Mouse (Mus musculus) intestine, embryonic 14.5 days (tissue): ENCODE data around the gene Wbp2. TPM values are rescaled to one million over a fixed set of nuclear protein-coding genes. Genes with fewer than 3 reads are reported as not detected.
A peak's percentile ranks its signal among the peaks of the same experiment; 100 is the strongest.

Experiments used
- ATAC-seq: fragments of 200-750 bp; cut with Nextera tagmentation; replicated peaks from 2 replicates; pipeline ENCODE4 v1.8.0; 2017; ENCODE audit warnings: low read depth, moderate number of reproducible peaks, moderate TSS enrichment, moderate library complexity; ENCODE audit not compliant: low FRiP score, low TSS enrichment
- DNase-seq: peaks from one replicate; pipeline ENCODE4 v3.0.0-alpha.2; 2018; ENCODE audit warnings: low spot score
- H3K27ac ChIP-seq: fragments of 300-500 bp; sonication (generic); 2 replicates; pipeline ENCODE4 v1.5.1; 2014; ENCODE audit warnings: low read depth, mild to moderate bottlenecking, control low read depth
- H3K27me3 ChIP-seq: fragments of 300-500 bp; sonication (generic); replicated peaks from 2 replicates; pipeline ENCODE4 v1.6.1; 2014; ENCODE audit warnings: low read length, control low read depth; ENCODE audit not compliant: control insufficient read depth, insufficient read depth
- H3K36me3 ChIP-seq: fragments of 300-500 bp; sonication (generic); 2 replicates; pipeline ENCODE4 v1.6.1; 2014; ENCODE audit warnings: low read length, control low read depth; ENCODE audit not compliant: control insufficient read depth, insufficient read depth
- H3K4me1 ChIP-seq: fragments of 300-500 bp; sonication (generic); replicated peaks from 2 replicates; pipeline ENCODE4 v1.6.1; 2014; ENCODE audit warnings: low read length, control low read depth, mixed read lengths; ENCODE audit not compliant: control insufficient read depth, insufficient read depth
- H3K4me2 ChIP-seq: fragments of 300-500 bp; sonication (generic); 2 replicates; pipeline ENCODE4 v1.6.1; 2014; ENCODE audit warnings: low read length
- H3K4me3 ChIP-seq: fragments of 300-500 bp; sonication (generic); 2 replicates; pipeline ENCODE4 v1.5.1; 2014; ENCODE audit warnings: low read depth, low read length, control low read depth, mixed read lengths
- H3K9ac ChIP-seq: fragments of 300-500 bp; sonication (generic); 2 replicates; pipeline ENCODE4 v1.6.1; 2014; ENCODE audit warnings: mild to moderate bottlenecking, low read length
- H3K9me3 ChIP-seq: fragments of 300-500 bp; sonication (generic); 2 replicates; pipeline ENCODE4 v1.6.1; 2016; ENCODE audit warnings: low read length, control low read depth; ENCODE audit not compliant: control insufficient read depth
- whole genome bisulfite sequencing: fragments of 180-500 bp; shearing (Covaris S2); extraction: QIAGEN DNeasy Blood & Tissue Kit; methylation state at CpG from one replicate; pipeline ENCODE4 v1.1.7; 2014; 5-methylcytosine and 5-hydroxymethylcytosine counted together
- polyA plus RNA-seq: library from polyadenylated mRNA; unstranded; fragments of >200 nt; fragmentation: Nextera tagmentation; extraction: Ambion mirVana; gene quantifications from 2 replicates; pipeline ENCODE4 v1.2.1, GENCODE M21; 2014

Wbp2 gene
- polyA plus RNA-seq, 1 experiment from 2014 or later = 85.0 TPM

DNA sequence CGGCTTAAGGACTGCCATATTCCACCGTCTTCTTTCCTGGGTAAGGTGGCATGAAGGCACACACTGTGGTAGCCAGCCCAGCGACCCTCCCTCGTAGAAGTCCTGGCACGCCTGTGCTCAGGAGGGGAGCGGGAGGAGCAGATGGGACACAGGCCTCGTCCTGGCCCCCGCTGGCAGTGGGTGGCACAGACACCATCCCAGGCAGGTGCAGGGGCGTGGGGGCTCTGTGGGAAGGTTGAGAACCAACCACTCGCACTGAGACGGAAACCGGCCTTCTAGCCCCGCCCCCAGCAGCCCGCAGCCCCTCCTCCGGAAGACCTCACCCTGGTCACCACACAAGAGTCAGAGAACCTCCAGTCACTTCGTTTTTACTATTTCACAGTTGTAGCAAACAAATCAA, 8.6 kb downstream of the Wbp2 start:
- Histone ChIP-seq H3K27me3 (no peaks in the 10 kb centered on the region), H3K36me3 (peaks cover 43% of the 10 kb centered on the region), H3K4me1 (peaks cover 22% of the 10 kb centered on the region), H3K9ac (0 out of 2 replicates have a peak overlapping the region, but pooled peaks have one; percentile 13), H3K4me2 (peak overlapping the region; percentile 42), H3K4me3 (peak overlapping the region; percentile 20; the same call in 1 of the 2 replicates), H3K27ac (peak overlapping the region; percentile 59; the same call in 1 of the 2 replicates), H3K9me3 (no peaks in the 10 kb centered on the region)
- peak; percentile 73 for DNase-seq
- 9% methylated on average over 16 of the region's 16 CpGs for WGBS
- 0 out of 2 replicates have a peak, but pooled peaks have one; percentile 33 for ATAC-seq

DNA sequence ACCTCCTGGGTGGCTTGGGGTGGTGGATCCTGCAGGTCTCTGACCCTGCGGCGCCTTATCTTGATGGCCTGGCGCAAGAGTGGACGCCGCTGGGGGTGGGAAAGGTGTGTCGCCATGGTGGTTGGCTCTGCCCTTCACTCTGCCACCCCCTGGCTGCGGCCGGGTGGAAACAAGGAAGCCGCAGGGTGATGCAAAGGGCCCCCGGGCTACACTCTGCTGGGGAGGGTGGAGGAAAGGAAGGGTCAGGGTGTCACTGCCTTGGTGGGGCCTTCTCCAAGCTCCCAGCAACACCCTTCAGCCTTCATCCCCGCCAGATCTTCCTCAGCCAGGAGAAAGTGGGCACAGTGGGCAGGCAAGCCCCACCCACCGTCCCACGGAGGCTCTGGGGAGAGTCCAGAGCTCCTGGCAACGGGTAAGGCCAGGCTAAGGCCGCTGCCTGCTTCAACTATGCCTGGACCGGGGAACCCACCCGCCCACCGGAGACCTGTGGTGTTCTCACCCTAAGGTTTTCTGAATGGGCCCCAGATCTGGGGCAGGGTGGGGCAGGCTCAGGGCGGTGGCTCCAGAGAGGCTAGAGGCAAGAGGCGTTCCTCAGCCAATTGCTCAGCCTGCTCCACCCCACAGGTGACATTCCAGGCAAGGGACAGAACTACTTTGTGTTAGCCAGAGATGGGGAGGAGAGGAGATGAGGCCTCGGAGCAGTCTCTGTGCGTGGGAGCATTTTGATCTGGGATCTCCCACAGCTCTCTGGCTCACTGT, 9.2 kb downstream of the Wbp2 start, which contains the start of gene Unc13d:
Gene Unc13d (minus strand): TSS at position 516 of the 759 bp plus-strand sequence.
- no peaks in the 10 kb centered on the region for H3K9me3 ChIP-seq
- H3K9ac ChIP-seq = peak within 1 kb of the TSS; percentile 13; the same call in 1 of the 2 replicates
- H3K4me1 ChIP-seq = peaks cover 22% of the 10 kb centered on the region
- ATAC-seq = peak; percentile 65
- peak within 1 kb of the TSS; percentile 59 for H3K27ac ChIP-seq
- WGBS = 54% methylated on average over 22 of the region's 22 CpGs
- H3K4me2 ChIP-seq = peak within 1 kb of the TSS; percentile 42
- peak within 1 kb of the TSS; percentile 20; the same call in 1 of the 2 replicates for H3K4me3 ChIP-seq
- H3K27me3 ChIP-seq = no peaks in the 10 kb centered on the region
- H3K36me3 ChIP-seq = peaks cover 39% of the 10 kb centered on the region
- peak; percentile 67 for DNase-seq

- ATAC-seq = no peak
- 82% methylated on average over 7 of the region's 7 CpGs for WGBS
- H3K4me2 ChIP-seq = peak overlapping the region; percentile 42; the same call in 1 of the 2 replicates
- peaks cover 22% of the 10 kb centered on the region for H3K4me1 ChIP-seq
- H3K4me3 ChIP-seq = no peak overlapping the region
- peaks cover 31% of the 10 kb centered on the region for H3K36me3 ChIP-seq
- DNase-seq = no peak
- H3K9me3 ChIP-seq = no peaks in the 10 kb centered on the region
- H3K27me3 ChIP-seq = no peaks in the 10 kb centered on the region
- no peak overlapping the region for H3K27ac ChIP-seq
- no peak overlapping the region for H3K9ac ChIP-seq
These were observed 10.0 kb downstream of the Wbp2 start for GRCm38 (mm10) chr11:116076836-116077235.

GRCm38 (mm10) chr11:116076266-116076540, 10.6 kb downstream of the Wbp2 start:
- WGBS = 50% methylated on average over 7 of the region's 7 CpGs
- DNase-seq (no peak), ATAC-seq (no peak)
- Histone ChIP-seq H3K4me3 (no peak overlapping the region), H3K9ac (no peak overlapping the region), H3K27me3 (no peaks in the 10 kb centered on the region), H3K4me1 (peaks cover 22% of the 10 kb centered on the region), H3K4me2 (no peak overlapping the region), H3K27ac (no peak overlapping the region), H3K9me3 (no peaks in the 10 kb centered on the region), H3K36me3 (peaks cover 25% of the 10 kb centered on the region)

GRCm38 (mm10) chr11:116075539-116076265, 11.1 kb downstream of the Wbp2 start:
- peaks cover 22% of the 10 kb centered on the region for H3K4me1 ChIP-seq
- H3K4me3 ChIP-seq = no peak overlapping the region
- H3K4me2 ChIP-seq = no peak overlapping the region
- WGBS = 50% methylated on average over 20 of the region's 20 CpGs
- ATAC-seq = no peak
- H3K27me3 ChIP-seq = no peaks in the 10 kb centered on the region
- no peaks in the 10 kb centered on the region for H3K9me3 ChIP-seq
- H3K27ac ChIP-seq = no peak overlapping the region
- peaks cover 20% of the 10 kb centered on the region for H3K36me3 ChIP-seq
- DNase-seq = no peak
- H3K9ac ChIP-seq = no peak overlapping the region

GRCm38 (mm10) chr11:116074436-116074991, 12.3 kb downstream of the Wbp2 start:
- no peak overlapping the region for H3K4me2 ChIP-seq
- H3K27me3 ChIP-seq = no peaks in the 10 kb centered on the region
- ATAC-seq = no peak
- H3K4me3 ChIP-seq = no peak overlapping the region
- H3K36me3 ChIP-seq = peaks cover 8% of the 10 kb centered on the region
- no peak overlapping the region for H3K27ac ChIP-seq
- whole genome bisulfite sequencing = 67% methylated on average over 7 of the region's 7 CpGs
- H3K9ac ChIP-seq = no peak overlapping the region
- no peak for DNase-seq
- H3K9me3 ChIP-seq = no peaks in the 10 kb centered on the region
- H3K4me1 ChIP-seq = peaks cover 19% of the 10 kb centered on the region

GRCm38 (mm10) chr11:116072608-116073007, 14.2 kb downstream of the Wbp2 start:
- no peak for ATAC-seq
- Histone ChIP-seq H3K27ac (no peak overlapping the region), H3K27me3 (no peaks in the 10 kb centered on the region), H3K9ac (no peak overlapping the region), H3K4me3 (no peak overlapping the region), H3K36me3 (no peaks in the 10 kb centered on the region), H3K4me1 (0 out of 2 replicates have a peak, but pooled peaks cover 4% of the 10 kb centered on the region), H3K9me3 (no peaks in the 10 kb centered on the region), H3K4me2 (no peak overlapping the region)
- no peak for DNase-seq
- WGBS = 70% methylated on average over 3 of the region's 3 CpGs

DNA sequence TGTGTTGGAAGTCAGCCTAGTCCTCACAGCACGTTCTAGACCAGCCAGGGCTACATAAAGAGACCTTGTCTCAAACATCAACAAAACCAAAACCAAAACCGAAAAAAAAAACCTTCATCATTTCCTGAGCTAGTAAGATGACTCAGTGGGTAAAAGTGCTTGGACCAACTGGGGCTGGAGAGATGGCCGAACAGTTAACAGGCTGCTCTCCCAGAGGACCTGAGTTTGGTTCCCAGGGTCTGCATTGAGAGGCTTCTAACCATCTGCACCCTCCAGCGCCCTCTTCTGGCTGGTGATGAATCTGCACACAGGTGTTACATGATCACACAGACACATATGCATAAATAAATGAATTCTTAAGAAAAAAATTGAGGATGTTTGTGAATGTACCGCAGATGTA, 15.3 kb downstream of the Wbp2 start:
- ATAC-seq (no peak), DNase-seq (no peak)
- 69% methylated on average over 5 of the region's 5 CpGs for WGBS
- Histone ChIP-seq H3K9ac (no peak overlapping the region), H3K4me1 (no peaks in the 10 kb centered on the region), H3K27me3 (no peaks in the 10 kb centered on the region), H3K36me3 (no peaks in the 10 kb centered on the region), H3K4me3 (no peak overlapping the region), H3K9me3 (no peaks in the 10 kb centered on the region), H3K4me2 (no peak overlapping the region), H3K27ac (no peak overlapping the region)
